Mouse (Mus musculus) embryonic stem cell, embryonic (primary cell): ENCODE results near the gene Scml4.

ENCODE experiments used
- CTCF ChIA-PET, 4 experiments: fragments of 300-600 bp in 2 of 4; fragments of 350-600 bp in 2 of 4; sonication (Branson Sonifier 250); formaldehyde crosslinking; loops; one replicate each; lab custom pipeline; 2022; ENCODE audit warnings: inconsistent platforms in 2 of 4; lab: Charles Lee
- POLR2A ChIA-PET, 4 experiments: fragments of 300-600 bp in 2 of 4; fragments of 350-600 bp in 2 of 4; sonication (Branson Sonifier 250); formaldehyde crosslinking; loops; one replicate each; lab custom pipeline; 2022; ENCODE audit warnings: antibody characterized with exemption in 4 of 4, inconsistent platforms in 1 of 4; lab: Charles Lee

Scml4 gene

GRCm38 (mm10) chr10:42925103-42925866 lies 65.1 kb downstream of the Scml4 start:
- ChIA-PET POLR2A (interaction anchor here in 2 of 4 experiments (0.6 to 1.8 kb wide), 4 partner anchors 12 to 279 kb away, joined by 3 to 4 read pairs (median 3); no protein-coding TSS in a partner anchor), CTCF (interaction anchor here (0.6 to 2.4 kb wide), 4 partner anchors 11 to 83 kb away, joined by 3 to 9 read pairs (median 4); no protein-coding TSS in a partner anchor)

- ChIA-PET CTCF (interaction anchor here in 1 of 4 experiments (0.6 to 1.3 kb wide), 2 partner anchors 12 to 88 kb away, joined by 3 to 6 read pairs; no protein-coding TSS in a partner anchor), POLR2A (interaction anchor here in 3 of 4 experiments (0.7 to 1.4 kb wide), 7 partner anchors 9 to 169 kb away, joined by 3 to 4 read pairs (median 3); partner anchors contain the start of gene Sec63 (in 1 of the 3))
These were observed 70.0 kb downstream of the Scml4 start for GRCm38 (mm10) chr10:42930121-42930650.

- CTCF ChIA-PET = interaction anchor here in 1 of 4 experiments (1.2 to 1.3 kb wide), 2 partner anchors 20 to 47 kb away, joined by 3 read pairs; no protein-coding TSS in a partner anchor
These were observed 72.8 kb downstream of the Scml4 start for GRCm38 (mm10) chr10:42932862-42933480.

GRCm38 (mm10) chr10:42934672-42935071 lies 74.5 kb downstream of the Scml4 start:
- CTCF ChIA-PET = interaction anchor here in 1 of 4 experiments (0.9 kb wide), 1 partner anchor 92 kb away, joined by 3 read pairs; no protein-coding TSS in a partner anchor
- POLR2A ChIA-PET = interaction anchor here in 2 of 4 experiments (0.5 to 1.1 kb wide), 2 partner anchors 145 to 241 kb away, joined by 3 to 10 read pairs; no protein-coding TSS in a partner anchor

More at GRCm38 (mm10) chr10:42932862-42933480, 72.8 kb downstream of the Scml4 start:
- POLR2A ChIA-PET = interaction anchor here in 1 of 4 experiments (0.6 kb wide), 1 partner anchor 8 kb away, joined by 3 read pairs; no protein-coding TSS in a partner anchor

- CTCF ChIA-PET = interaction anchor here in 2 of 4 experiments (0.7 to 1.1 kb wide), 3 partner anchors 22 to 214 kb away, joined by 3 read pairs; no protein-coding TSS in a partner anchor
- POLR2A ChIA-PET = interaction anchor here in 3 of 4 experiments (0.6 to 1.6 kb wide), 6 partner anchors 10 to 362 kb away, joined by 3 to 4 read pairs (median 4); no protein-coding TSS in a partner anchor
These were observed 76.0 kb downstream of the Scml4 start for GRCm38 (mm10) chr10:42936205-42936604.

- CTCF ChIA-PET = interaction anchor here in 1 of 4 experiments (2.2 kb wide), 1 partner anchor 96 kb away, joined by 8 read pairs; no protein-coding TSS in a partner anchor
- POLR2A ChIA-PET = interaction anchor here in 2 of 4 experiments (1.1 to 1.2 kb wide), 3 partner anchors 12 to 460 kb away, joined by 3 to 4 read pairs (median 3); partner anchors contain the start of gene Afg1l (in 1 of the 2)
These were observed 78.2 kb downstream of the Scml4 start for GRCm38 (mm10) chr10:42938361-42938760.

- POLR2A ChIA-PET = interaction anchor here in 2 of 4 experiments (1.5 to 2.7 kb wide), 2 partner anchors 11 to 45 kb away, joined by 4 to 14 read pairs; no protein-coding TSS in a partner anchor
- CTCF ChIA-PET = interaction anchor here in 2 of 4 experiments (1.5 to 2.4 kb wide), 3 partner anchors 10 to 97 kb away, joined by 3 to 8 read pairs (median 8); no protein-coding TSS in a partner anchor
These were observed 79.5 kb downstream of the Scml4 start for GRCm38 (mm10) chr10:42939691-42940090.

- POLR2A ChIA-PET = interaction anchor here (0.6 to 2.7 kb wide), 8 partner anchors 8 to 62 kb away, joined by 3 to 14 read pairs (median 4); no protein-coding TSS in a partner anchor
- CTCF ChIA-PET = interaction anchor here (0.6 to 3.0 kb wide), 8 partner anchors 9 to 98 kb away, joined by 3 to 23 read pairs (median 6); no protein-coding TSS in a partner anchor
These were observed 80.3 kb downstream of the Scml4 start for GRCm38 (mm10) chr10:42940193-42941050.

GRCm38 (mm10) chr10:42941278-42941677 lies 81.1 kb downstream of the Scml4 start:
- POLR2A ChIA-PET = interaction anchor here (0.6 to 2.7 kb wide), 6 partner anchors 9 to 1197 kb away, joined by 3 to 14 read pairs (median 3); no protein-coding TSS in a partner anchor
- CTCF ChIA-PET = interaction anchor here (0.7 to 3.0 kb wide), 20 partner anchors 8 to 101 kb away, joined by 3 to 23 read pairs (median 6); no protein-coding TSS in a partner anchor

- CTCF ChIA-PET = interaction anchor here (0.6 to 3.0 kb wide), 23 partner anchors 8 to 634 kb away, joined by 3 to 23 read pairs (median 6); no protein-coding TSS in a partner anchor
- POLR2A ChIA-PET = interaction anchor here in 3 of 4 experiments (0.6 to 2.7 kb wide), 6 partner anchors 9 to 1197 kb away, joined by 3 to 14 read pairs (median 3); no protein-coding TSS in a partner anchor
These were observed 81.6 kb downstream of the Scml4 start for GRCm38 (mm10) chr10:42941697-42942221.

GRCm38 (mm10) chr10:42942300-42942699 lies 82.1 kb downstream of the Scml4 start:
- CTCF ChIA-PET = interaction anchor here in 3 of 4 experiments (0.6 to 3.0 kb wide), 17 partner anchors 7 to 634 kb away, joined by 3 to 23 read pairs (median 6); no protein-coding TSS in a partner anchor
- POLR2A ChIA-PET = interaction anchor here in 2 of 4 experiments (1.0 to 1.5 kb wide), 2 partner anchors 45 to 46 kb away, joined by 3 read pairs; no protein-coding TSS in a partner anchor

GRCm38 (mm10) chr10:42945316-42945715 lies 85.1 kb downstream of the Scml4 start:
- ChIA-PET CTCF (interaction anchor here in 3 of 4 experiments (0.7 to 2.0 kb wide), 9 partner anchors 13 to 104 kb away, joined by 3 to 8 read pairs (median 3); no protein-coding TSS in a partner anchor), POLR2A (interaction anchor here in 3 of 4 experiments (0.6 to 1.4 kb wide), 9 partner anchors 15 to 290 kb away, joined by 3 to 4 read pairs (median 3); partner anchors contain the start of gene Scml4 (in 1 of the 3))

- ChIA-PET POLR2A (interaction anchor here in 1 of 4 experiments (1.1 kb wide), 1 partner anchor 21 kb away, joined by 3 read pairs; no protein-coding TSS in a partner anchor), CTCF (no interaction called here)
These were observed 87.2 kb downstream of the Scml4 start for GRCm38 (mm10) chr10:42947336-42947735.

- ChIA-PET CTCF (interaction anchor here (0.6 to 2.7 kb wide), 11 partner anchors 8 to 376 kb away, joined by 3 to 15 read pairs (median 8); no protein-coding TSS in a partner anchor), POLR2A (interaction anchor here in 2 of 4 experiments (0.6 to 2.9 kb wide), 9 partner anchors 10 to 842 kb away, joined by 3 to 14 read pairs (median 4); no protein-coding TSS in a partner anchor)
These were observed 90.1 kb downstream of the Scml4 start for GRCm38 (mm10) chr10:42950252-42950751.
